Mouse (Mus musculus) neural tube, embryonic 10.5 days (tissue): ENCODE measurements around the gene Cacna1c.

Experiments used
- DNase-seq: peaks from one replicate; pipeline ENCODE4 v3.0.0-alpha.2; 2017; ENCODE audit warnings: low spot score; ENCODE audit errors: extremely low spot score

The Cacna1c gene

DNA sequence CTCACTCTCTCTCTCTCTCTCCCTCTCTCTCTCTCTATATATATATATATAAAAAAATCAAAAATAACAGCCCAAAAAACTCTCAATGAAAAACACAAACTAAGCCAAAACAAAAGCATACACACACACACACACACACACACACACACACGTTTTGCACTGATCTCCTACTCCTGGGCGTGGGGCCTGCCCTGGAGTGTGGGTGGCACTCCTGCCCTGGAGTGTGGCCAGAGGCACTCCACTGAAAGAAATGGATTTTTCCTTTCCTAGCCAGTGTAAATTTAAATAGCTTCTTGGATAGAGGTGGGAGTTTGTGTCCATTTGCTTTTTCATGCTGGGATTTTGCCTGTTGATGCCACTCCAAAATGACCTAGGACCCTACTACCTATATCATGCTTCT is 96.9 kb downstream of the Cacna1c start:
- no peak for DNase-seq

GRCm38 (mm10) chr6:119096481-119096880 is 99.7 kb downstream of the Cacna1c start:
- DNase-seq: no peak

DNA sequence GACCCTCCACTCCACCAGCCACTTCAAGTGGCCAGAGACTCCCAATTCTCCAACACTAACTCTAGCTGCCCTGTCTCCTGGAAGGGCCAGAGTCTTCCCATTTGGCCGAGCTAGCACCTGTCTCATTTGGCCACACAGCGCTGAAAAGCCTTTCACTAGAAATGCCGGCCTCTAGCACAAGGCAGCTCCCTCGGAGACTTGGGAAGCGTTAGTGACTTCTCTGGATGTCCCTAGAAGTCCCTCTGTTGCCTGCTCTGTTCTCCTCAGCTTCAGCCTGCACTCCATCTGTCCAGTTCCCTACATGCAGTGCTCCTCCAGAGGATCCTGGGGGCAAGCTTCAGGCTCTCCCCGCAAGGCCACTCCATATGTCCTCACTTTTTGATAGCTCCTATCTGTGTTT is 101.1 kb downstream of the Cacna1c start:
- DNase-seq: no peak

DNA sequence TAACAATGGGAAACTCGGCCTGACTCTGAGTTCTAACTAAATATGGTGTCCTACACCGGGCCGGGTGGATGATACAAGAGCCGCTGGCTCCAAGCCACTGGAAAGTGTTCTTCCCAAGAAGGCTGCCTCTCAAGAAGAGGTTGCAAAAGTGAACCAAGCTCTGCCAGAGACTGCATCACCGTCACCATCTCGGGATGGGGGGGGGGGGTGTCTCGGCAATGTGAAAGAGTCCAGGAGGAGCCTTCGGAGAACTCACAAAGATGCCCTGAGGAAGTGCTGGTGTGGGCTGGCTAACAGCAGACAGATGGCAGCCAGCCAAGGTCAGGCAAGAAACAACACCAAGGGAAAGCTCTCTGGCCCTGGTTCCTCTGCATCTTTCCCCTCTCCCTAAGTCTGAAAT is 107.0 kb downstream of the Cacna1c start:
- no peak for DNase-seq

GRCm38 (mm10) chr6:119088381-119088780 is 107.8 kb downstream of the Cacna1c start:
- DNase-seq: no peak

- no peak for DNase-seq
Measured at GRCm38 (mm10) chr6:119087919-119088318, 108.3 kb downstream of the Cacna1c start.

- no peak for DNase-seq
Measured at GRCm38 (mm10) chr6:119085789-119086188, 110.4 kb downstream of the Cacna1c start.

GRCm38 (mm10) chr6:119084532-119084931 is 111.7 kb downstream of the Cacna1c start:
- no peak for DNase-seq

DNA sequence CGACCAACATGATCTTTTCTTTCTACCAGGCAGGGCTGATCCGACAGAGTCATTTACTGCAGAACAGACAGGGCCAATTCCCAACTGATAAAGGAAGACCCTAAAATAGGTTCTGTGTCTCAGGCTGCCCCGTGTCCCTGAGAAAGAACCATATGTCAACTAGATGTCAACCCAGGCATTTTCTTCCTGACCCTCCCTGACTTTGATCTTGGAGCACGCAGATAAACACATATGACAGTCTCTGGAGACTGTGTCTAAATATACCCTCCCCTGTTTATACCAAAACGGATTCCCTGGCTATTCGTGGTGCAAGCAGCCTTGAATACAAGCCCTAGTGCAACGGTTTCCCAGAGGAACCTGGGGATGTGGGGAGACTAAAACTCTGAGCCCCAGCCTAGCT is 112.7 kb downstream of the Cacna1c start:
- no peak for DNase-seq

DNA sequence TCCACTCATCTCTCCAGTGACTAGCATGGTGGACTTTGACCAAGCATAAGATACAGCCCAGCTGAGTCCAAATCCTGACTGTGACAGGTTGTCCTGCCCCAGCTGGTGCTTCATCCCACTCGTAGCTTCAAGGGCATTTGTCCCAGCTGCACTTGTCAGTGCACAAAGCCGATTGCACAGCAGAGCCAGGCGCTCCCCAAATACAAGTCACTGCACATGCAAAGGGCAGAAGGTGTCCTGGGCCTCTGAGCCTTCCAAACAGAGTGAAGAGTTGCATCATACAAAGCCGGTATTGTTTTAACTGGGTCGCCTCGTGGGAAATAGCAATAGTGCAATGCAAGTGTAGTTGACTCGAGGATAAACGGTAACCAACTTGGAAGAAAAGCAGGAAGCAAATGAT is 113.6 kb downstream of the Cacna1c start:
- DNase-seq: no peak

DNA sequence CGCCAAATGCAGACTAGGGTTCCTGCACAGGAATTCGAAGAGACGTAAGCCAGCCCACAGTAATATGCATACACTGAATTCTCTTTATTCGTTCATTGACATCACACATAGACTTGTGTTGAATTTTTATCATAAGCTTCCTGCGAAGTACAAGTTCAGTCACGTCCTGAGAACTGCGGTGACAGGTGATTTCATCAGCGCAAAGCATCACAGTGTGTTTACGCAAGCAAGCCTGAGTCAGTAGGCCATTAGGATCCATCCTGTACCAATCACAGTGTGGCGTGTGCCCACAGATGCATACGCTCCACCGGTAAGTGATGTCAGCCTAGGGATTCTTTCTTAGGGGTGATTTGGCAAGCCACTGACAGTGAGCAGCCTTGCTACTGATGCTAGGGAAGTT is 114.6 kb downstream of the Cacna1c start:
- no peak for DNase-seq

DNA sequence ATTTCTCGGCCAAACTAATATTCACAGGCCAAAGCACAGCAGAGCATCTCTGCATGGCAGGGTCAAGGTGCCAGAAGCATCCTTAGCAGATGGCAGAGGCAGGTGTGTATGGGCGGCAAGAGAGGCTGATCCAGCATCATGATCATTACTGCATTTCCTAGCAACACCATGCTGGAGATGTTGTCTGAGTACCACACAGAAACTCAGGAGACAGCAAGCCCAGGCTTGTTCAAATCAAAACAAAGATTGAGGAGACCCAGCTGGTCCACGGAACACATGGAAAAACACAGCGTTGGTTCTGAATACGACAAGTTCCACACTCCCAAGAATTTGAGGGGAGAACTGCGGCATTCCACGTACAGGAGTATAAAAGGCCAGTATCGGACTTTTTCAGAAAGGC is 116.6 kb downstream of the Cacna1c start:
- DNase-seq: no peak

DNA sequence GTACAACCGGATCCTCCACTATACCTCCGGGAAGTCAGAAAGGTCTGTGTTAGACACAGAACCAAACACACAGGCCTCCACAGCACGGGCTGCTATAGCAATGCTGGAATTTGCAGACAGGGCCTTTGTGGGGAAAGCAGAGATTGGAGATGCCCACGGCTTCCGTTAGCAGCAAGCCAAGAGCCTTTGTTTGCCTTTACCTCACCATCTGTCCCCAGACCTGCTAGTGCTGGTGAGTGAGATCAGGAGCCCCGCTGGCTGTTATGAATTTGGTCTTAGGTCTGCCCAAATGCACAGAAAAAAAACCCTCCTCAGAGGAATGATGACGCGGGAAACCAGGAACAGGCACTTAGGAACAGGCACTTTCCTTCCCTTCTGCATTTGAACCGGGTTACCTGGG is 117.3 kb downstream of the Cacna1c start:
- no peak for DNase-seq

GRCm38 (mm10) chr6:119077231-119077630 is 119.0 kb downstream of the Cacna1c start:
- no peak for DNase-seq

DNA sequence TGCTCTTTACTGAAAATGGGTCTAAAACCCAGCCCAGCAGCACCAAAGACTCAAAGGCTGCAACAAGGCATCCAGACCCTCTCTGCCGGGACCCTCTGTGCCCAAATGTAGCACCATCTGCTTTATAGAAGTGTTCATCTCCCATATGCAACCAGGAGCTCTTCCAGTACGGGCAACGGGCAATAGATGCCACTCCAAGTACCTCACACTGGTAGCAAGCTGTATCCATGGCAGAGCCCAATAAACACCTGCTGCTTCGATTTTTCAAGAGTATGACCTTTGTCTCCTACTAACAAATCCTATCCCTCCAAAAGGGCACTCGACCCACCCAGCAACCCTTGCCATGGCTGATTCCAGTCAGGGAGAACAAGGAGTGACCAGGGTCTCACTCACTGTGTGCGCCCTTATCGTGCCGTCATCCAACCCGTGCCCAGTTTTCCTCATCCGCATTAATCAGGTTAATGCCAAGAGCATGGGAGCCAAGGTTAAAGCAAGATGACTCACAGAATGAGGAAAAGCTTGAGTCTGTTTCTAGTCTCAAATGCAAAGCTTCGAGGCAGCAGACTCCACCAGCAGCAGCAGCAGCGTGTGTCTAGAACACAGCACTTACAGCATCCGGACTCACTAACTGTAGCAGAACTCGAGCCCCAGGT is 122.7 kb downstream of the Cacna1c start:
- no peak for DNase-seq

GRCm38 (mm10) chr6:119072772-119073171 is 123.4 kb downstream of the Cacna1c start:
- DNase-seq: no peak

GRCm38 (mm10) chr6:119070771-119071170 is 125.4 kb downstream of the Cacna1c start:
- no peak for DNase-seq

GRCm38 (mm10) chr6:119070351-119070750 is 125.9 kb downstream of the Cacna1c start:
- DNase-seq: no peak

DNA sequence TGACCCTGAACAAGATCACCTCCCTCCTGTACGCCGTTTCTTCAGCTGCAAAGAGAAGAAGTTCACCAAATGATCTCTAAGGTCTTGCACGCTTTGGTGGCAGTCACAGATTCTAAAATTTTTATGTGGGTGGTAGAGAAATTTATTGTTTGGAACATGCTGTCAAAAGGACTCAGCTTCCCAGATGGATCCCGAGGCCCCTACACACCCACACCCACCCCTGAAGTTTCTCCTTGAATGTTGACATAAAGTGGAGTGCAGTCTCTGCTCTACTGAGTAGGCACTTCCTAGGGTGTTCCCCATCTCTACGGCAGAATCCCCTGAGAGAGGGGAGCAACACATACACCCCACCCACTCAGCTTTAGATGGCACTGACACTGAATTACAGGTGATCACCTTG is 127.1 kb downstream of the Cacna1c start:
- no peak for DNase-seq

- DNase-seq: no peak
Measured at GRCm38 (mm10) chr6:119068650-119069049, 127.6 kb downstream of the Cacna1c start.

DNA sequence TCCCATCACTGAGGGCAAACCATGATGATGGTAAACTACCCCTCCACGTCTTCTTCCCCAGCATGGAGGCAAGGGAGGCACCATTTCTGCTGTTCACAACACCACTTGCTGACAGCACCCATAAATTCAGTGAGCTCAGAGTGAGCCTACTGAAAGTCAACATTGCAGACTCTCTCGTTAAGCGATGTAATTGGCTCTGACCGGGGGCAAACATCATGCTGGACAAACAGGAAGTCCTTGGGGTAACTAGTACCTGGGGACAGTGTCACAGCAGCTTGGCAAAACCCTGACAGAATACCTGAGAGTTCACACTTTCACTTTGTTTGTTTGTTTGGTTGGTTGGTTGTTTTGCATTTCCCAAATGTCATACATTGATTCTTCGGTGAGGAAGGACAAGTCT is 131.3 kb downstream of the Cacna1c start:
- DNase-seq: no peak

DNA sequence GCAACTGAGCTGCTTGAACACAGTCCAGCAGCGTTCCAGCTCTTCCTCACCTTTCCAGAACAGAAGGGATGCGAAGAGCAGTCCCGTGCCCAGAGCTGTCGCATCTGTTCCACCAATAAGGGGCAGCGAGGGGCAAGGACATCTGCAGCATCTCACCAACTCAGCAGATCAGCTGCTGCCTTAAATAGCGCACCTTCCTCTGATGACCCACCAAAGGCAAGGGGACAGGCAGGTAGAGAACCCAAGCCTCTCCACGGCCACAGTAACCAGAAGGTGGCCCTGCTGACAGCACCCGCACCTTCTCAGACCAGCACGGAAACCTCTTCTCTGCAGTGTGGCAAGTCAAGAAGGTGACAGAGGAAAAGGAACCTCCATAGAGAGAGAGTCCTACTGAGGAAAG is 131.8 kb downstream of the Cacna1c start:
- no peak for DNase-seq

GRCm38 (mm10) chr6:119062695-119063094 is 133.5 kb downstream of the Cacna1c start:
- no peak for DNase-seq

DNA sequence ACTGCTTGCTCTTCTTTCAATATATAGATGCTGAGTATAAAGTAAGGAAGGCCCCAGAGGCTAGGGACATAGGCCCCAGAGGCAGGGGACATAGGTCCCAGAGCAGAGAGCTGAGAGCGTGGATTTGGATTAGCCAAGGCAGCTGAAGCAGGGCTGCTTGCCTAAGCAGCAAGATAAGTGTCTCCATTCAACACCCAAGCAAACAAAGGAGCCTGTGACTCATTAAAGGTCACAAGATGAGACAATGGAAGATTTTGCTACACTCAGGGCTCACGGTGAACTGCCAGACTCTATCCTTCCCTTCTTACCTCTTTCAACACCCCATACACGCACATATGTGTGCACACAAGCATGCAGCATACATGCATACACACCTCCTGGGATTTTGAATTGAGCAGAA is 137.3 kb downstream of the Cacna1c start:
- DNase-seq: no peak
